Mouse (Mus musculus): ENCODE results near the gene Egfem1.

DNA sequence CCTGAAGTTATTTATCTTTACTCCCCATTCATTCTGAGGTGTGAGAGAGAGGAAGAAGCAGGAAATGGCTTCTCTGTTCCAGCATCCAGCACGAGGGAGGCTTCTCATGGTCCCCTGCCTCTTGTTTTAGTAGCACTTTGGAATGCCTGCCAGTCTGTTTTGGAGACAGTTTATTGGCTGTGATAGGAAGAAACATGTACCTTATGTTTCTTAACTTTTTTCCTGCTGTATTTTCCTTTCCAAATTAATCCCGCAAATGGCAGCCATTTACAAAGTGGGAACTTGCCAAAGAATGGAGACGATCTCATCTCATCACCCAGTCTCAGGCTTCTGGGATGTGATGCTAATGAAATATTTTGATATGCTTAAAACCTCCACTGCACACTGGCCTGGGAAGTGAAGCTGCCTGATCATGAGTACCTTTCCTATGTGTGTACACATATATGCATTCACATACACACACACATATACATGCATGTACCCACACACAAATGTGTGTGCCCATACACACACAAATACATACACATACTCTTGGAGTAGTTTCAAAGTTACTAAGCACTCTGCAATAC, 260.5 kb downstream of the Egfem1 start:
- TF ChIP-seq CTCF (IDR thresholded peaks at IDR 0.05; ENCODE audit: low read depth, low read length) (no peak), POLR2A (IDR thresholded peaks at IDR 0.05; ENCODE audit: extremely low read depth, insufficient read depth, low read length) (no peak)

All from liver, adult 2 months (tissue).